Mouse (Mus musculus): Measurements from ENCODE around the gene Ttll5. TPM values are rescaled to one million over a fixed set of nuclear protein-coding genes. Genes with fewer than 3 reads are reported as not detected.

Gene Ttll5
- total RNA-seq, 2 experiments from 2014 or later: 13.0 to 13.4 TPM

DNA sequence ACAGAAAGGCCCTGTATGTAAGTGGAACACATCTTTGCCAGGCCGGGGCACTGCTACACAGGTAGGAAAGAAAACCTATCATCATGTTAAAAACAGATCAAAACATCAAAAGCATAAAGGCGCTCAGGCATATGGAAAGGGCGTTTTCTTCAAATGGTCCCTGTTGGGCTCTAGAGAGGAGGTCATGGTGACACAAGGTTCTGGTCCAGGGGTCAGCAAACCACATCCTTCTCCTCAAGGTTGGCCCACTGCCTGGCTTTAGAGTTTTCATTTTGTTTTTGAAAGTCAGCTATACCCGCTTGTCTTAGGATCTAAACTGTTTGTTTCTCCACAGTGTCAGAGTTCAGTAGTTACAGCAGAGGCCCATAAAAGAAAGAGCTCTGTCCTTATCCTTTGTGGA is 285.1 kb downstream of the Ttll5 start:
- DNase-seq (ENCODE audit: low spot score): no peak
- intact Hi-C loops (cut with DNase I): no loop called here

DNA sequence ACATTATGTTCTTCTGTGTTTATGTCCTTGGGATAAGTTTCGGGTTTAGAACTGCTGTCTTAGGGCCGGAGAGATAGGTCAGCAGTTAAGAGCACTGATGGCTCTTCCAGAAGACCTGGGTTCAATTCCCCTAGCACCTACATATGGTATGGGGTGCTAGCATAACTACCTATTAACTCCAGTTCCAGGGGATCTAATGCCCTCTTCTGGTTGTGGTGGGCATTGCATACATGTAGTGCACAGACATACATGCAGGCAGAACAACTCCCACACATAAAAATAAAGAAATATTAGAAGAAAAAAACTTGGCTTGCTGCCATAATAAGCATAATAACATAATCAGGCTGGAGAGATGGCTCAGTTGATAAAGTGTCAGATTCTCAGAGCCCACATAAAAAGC is 286.2 kb downstream of the Ttll5 start:
- no peak for DNase-seq (ENCODE audit: low spot score)
- intact Hi-C loops (cut with DNase I): no loop called here

Other genes with a start within 250 kb of the Ttll5 start
- gene Jdp2, start 225.6 kb upstream of the Ttll5 start, total RNA-seq (2021): 1 to 10 TPM; 8.8 to 9.2 TPM
- gene Batf, start 138.0 kb upstream of the Ttll5 start, total RNA-seq (2021): 1 to 10 TPM in 1 of 2 experiments, under 1 TPM in 1; 0.55 to 1.0 TPM
- 1 to 10 TPM; 1.9 to 2.7 TPM for gene Flvcr2, start 78.1 kb upstream of the Ttll5 start, total RNA-seq (2021)
- 1 to 10 TPM; 5.8 to 7.0 TPM for gene Erg28, start 109 bp upstream of the Ttll5 start, total RNA-seq (2021)

Measured in heart, postnatal 25 days (tissue).